Mouse (Mus musculus) C2C12 (cell line): Measurements from ENCODE around the gene Cda.

Source experiments
- CEBPB ChIP-seq: IDR thresholded peaks from one replicate; pipeline ENCODE4 v1.6.1; 2011; ENCODE audit warnings: low read depth, mild to moderate bottlenecking, control low read depth, moderate library complexity
- CTCF ChIP-seq: IDR thresholded peaks from one replicate; pipeline ENCODE4 v1.5.1; 2011; ENCODE audit not compliant: control insufficient read depth, insufficient read depth, insufficient read length
- MAX ChIP-seq: IDR thresholded peaks from one replicate; pipeline ENCODE4 v1.6.1; 2011; ENCODE audit warnings: mild to moderate bottlenecking, control low read depth
- MYOD1 ChIP-seq: IDR thresholded peaks from one replicate; pipeline ENCODE4 v1.6.1; 2011; ENCODE audit warnings: low read depth; ENCODE audit not compliant: control insufficient read depth, insufficient read length
- MYOG ChIP-seq: IDR thresholded peaks from one replicate; pipeline ENCODE4 v1.6.1; 2011; ENCODE audit not compliant: control insufficient read depth, insufficient read length; ENCODE audit errors: extremely low read depth
- USF1 ChIP-seq: IDR thresholded peaks from one replicate; pipeline ENCODE4 v1.6.1; 2011; ENCODE audit warnings: low read depth, mild to moderate bottlenecking, control low read depth, moderate library complexity

DNA sequence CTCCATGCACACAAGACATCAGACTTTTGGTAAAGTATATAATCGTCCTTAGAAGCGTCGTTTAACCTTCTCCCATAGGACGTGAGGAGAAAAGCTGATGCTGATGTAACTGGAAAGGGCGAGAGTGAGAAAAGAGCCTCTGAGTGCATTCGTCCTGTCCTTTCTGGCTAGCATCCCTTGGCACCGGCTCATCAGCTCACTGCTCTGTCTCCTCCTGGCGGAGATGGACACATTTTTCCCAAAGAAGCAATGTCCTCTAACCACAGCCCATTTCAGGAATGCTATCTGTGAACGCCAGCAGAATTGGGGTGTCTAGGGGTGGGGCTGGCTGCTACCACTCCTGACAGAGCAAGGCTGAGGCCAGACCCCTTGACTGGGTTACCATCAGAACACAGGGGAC is 36.1 kb downstream of the Cda start:
- no peak for TF ChIP-seq CTCF
- no peak for TF ChIP-seq USF1
- TF ChIP-seq MAX = no peak
- no peak for TF ChIP-seq CEBPB
- no peak for TF ChIP-seq MYOG
- TF ChIP-seq MYOD1 = no peak
